Mouse (Mus musculus): ENCODE measurements around the gene Gm20388. TPM values are rescaled to one million over a fixed set of nuclear protein-coding genes. Genes with fewer than 3 reads are reported as not detected.
A peak's percentile ranks its signal among the peaks of the same experiment; 100 is the strongest.

Gm20388 gene
- polyA plus RNA-seq, 1 experiment, result 10.6 TPM

DNA sequence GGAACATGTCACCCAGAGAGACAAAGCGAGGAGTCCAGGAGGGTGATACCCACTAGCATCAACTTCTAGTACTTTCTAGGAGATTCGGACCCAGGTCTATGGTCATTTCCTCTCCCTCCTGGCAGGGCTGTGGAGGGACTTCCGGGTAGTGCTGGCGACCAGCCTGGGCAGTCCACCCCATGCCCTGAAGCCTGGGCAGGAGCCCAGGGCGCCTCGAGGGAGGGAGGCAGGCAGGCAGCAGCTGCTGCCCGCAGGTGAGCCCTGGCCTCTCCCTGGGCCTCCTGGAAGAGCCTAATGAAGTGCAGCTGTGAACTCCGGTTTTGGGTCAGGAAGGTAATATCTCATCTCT, 505.5 kb downstream of the Gm20388 start:
- no peak overlapping the region for H3K4me3 ChIP-seq (replicated peaks; ENCODE audit: control insufficient read depth, low read depth, low read length)
- H3K4me1 ChIP-seq (ENCODE audit: control insufficient read depth, insufficient read depth, low read length), result peaks cover 2% of the 10 kb centered on the region; the same call in 1 of the 2 replicates
- 29% methylated on average over 8 of the region's 8 CpGs for WGBS
- TF ChIP-seq POLR2A (IDR thresholded peaks at IDR 0.05; ENCODE audit: borderline replicate concordance, control insufficient read depth, low read depth, low read length), result no peak
- TF ChIP-seq CTCF (IDR thresholded peaks at IDR 0.05; ENCODE audit: control insufficient read depth, insufficient read depth, low read length), result no peak
- no peak overlapping the region; the same call in 1 of the 2 replicates for H3K27ac ChIP-seq (ENCODE audit: control insufficient read depth, insufficient read depth, low read depth, low read length, poor library complexity)

DNA sequence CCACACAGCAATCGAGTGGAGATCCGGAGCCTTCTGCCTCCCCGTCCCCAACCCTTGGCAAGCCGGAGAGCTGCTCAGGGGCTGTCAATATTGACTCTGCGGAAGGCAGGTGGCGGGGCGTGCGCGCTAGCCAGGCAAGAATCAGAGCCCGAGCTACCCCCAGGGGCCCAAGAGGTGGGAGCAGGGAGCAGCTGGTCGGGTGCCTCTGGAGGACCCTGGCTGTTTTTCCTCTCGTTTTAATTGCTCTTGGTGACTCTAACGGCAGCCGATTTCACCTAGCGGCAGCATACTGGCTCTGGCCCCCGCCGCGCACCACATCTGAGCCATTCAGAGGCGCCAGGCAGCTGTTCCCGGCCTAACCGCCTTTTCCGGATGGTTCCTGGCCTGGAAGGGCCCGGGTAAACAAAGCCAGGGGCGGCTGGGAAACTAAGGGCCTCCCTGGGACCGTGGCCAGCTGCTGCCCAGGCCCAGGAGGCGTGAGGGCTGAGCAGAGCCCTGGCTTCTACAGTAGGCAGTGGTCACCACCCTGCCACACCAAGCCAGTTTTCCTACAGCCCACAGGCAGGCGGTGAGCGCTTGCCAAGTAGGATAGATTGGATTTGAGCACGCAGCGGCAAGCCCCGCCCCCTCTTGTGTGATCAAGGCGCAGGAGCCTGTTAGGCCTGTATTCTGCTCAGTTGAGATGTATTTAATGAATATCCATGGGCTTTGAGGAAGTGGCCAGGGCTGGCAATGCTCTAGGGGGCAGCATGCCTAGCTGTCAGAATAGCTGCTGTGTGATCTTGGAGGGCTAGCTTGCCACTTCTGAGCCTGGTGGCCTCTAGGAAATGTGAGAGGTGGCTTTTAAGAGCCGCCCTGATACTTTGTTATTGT, 506.1 kb downstream of the Gm20388 start:
- no peak overlapping the region for H3K4me3 ChIP-seq (replicated peaks; ENCODE audit: control insufficient read depth, low read depth, low read length)
- WGBS, result 12% methylated on average over 33 of the region's 33 CpGs
- peaks cover 2% of the 10 kb centered on the region; the same call in 1 of the 2 replicates for H3K4me1 ChIP-seq (ENCODE audit: control insufficient read depth, insufficient read depth, low read length)
- TF ChIP-seq CTCF (IDR thresholded peaks at IDR 0.05; ENCODE audit: control insufficient read depth, insufficient read depth, low read length), result peak; percentile 59; the same call in 1 of the 2 replicates
- 0 out of 2 replicates have a peak, but pooled peaks have one; percentile 25 for TF ChIP-seq POLR2A (IDR thresholded peaks at IDR 0.05; ENCODE audit: borderline replicate concordance, control insufficient read depth, low read depth, low read length)
- H3K27ac ChIP-seq (ENCODE audit: control insufficient read depth, insufficient read depth, low read depth, low read length, poor library complexity), result peak overlapping the region; percentile 29; the same call in 1 of the 2 replicates

DNA sequence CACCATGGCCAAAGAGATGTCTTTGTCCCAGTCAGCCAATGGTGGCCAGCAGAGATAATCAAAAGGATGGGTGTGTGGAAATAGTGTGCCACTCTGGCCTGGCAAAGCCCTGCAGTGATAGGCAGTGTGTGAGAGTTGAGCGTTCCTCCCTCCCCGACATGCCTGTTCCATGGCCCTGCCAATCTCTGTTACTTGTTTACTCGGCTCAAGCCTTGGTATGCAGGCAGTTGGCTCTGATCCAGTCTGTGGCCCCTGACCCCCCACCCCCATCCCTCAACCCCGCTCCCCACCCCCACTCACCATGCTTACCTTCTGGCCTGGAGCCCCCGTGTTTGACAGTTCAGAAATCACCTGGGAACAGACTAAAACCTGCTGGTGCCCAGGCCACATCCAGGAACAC, 507.5 kb downstream of the Gm20388 start:
- peaks cover 2% of the 10 kb centered on the region; the same call in 1 of the 2 replicates for H3K4me1 ChIP-seq (ENCODE audit: control insufficient read depth, insufficient read depth, low read length)
- no peak overlapping the region for H3K27ac ChIP-seq (ENCODE audit: control insufficient read depth, insufficient read depth, low read depth, low read length, poor library complexity)
- TF ChIP-seq CTCF (IDR thresholded peaks at IDR 0.05; ENCODE audit: control insufficient read depth, insufficient read depth, low read length) (no peak), POLR2A (IDR thresholded peaks at IDR 0.05; ENCODE audit: borderline replicate concordance, control insufficient read depth, low read depth, low read length) (no peak)
- WGBS, result 71% methylated on average over 5 of the region's 5 CpGs
- H3K4me3 ChIP-seq (replicated peaks; ENCODE audit: control insufficient read depth, low read depth, low read length), result no peak overlapping the region

DNA sequence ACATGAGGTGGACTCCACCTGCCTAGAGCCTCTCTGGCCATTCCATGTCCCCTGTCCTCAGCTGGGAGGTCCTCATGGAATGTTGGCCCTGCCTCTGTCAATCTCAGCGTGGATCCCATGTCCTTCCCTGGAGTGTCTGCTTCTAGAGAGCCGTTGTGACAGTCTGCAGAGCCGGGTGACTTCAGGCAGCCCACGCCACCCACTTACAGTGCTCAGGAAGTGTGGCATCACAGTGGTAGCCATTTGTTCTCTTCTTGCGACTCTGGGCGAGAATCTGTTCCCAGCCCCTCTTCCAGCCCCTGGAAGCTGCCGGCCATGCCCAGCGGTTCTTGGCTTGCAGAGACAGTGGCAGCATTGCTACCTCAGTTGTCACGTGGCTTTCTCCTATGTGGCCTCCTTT, 509.0 kb downstream of the Gm20388 start:
- Histone ChIP-seq H3K4me3 (replicated peaks; ENCODE audit: control insufficient read depth, low read depth, low read length) (no peak overlapping the region), H3K27ac (ENCODE audit: control insufficient read depth, insufficient read depth, low read depth, low read length, poor library complexity) (no peak overlapping the region), H3K4me1 (ENCODE audit: control insufficient read depth, insufficient read depth, low read length) (peaks cover 2% of the 10 kb centered on the region; the same call in 1 of the 2 replicates)
- 74% methylated on average over 9 of the region's 9 CpGs for WGBS
- TF ChIP-seq CTCF (IDR thresholded peaks at IDR 0.05; ENCODE audit: control insufficient read depth, insufficient read depth, low read length), result no peak
- no peak for TF ChIP-seq POLR2A (IDR thresholded peaks at IDR 0.05; ENCODE audit: borderline replicate concordance, control insufficient read depth, low read depth, low read length)

DNA sequence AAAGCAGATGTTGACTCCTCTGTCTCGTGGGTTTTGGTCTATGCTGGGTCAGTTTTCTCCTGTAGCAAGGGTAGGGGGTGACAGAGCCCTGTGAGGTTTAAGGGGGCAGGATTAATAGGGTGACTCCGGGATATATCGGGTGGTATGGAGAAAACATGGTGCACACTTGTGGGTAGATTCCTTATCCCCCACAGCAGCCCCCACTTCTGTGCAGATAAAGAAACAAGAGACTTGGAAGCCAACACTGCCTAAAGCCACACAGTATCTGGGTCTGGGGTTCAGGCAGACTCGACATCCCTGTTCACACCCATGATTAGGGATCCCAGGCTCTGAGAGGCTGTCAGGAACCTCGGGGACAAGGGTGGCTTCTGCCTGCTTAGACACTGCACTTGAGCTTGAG, 509.6 kb downstream of the Gm20388 start:
- H3K4me3 ChIP-seq (replicated peaks; ENCODE audit: control insufficient read depth, low read depth, low read length), result no peak overlapping the region
- H3K27ac ChIP-seq (ENCODE audit: control insufficient read depth, insufficient read depth, low read depth, low read length, poor library complexity), result no peak overlapping the region
- TF ChIP-seq POLR2A (IDR thresholded peaks at IDR 0.05; ENCODE audit: borderline replicate concordance, control insufficient read depth, low read depth, low read length) (no peak), CTCF (IDR thresholded peaks at IDR 0.05; ENCODE audit: control insufficient read depth, insufficient read depth, low read length) (no peak)
- peaks cover 2% of the 10 kb centered on the region; the same call in 1 of the 2 replicates for H3K4me1 ChIP-seq (ENCODE audit: control insufficient read depth, insufficient read depth, low read length)
- WGBS, result 58% methylated on average over 5 of the region's 5 CpGs

DNA sequence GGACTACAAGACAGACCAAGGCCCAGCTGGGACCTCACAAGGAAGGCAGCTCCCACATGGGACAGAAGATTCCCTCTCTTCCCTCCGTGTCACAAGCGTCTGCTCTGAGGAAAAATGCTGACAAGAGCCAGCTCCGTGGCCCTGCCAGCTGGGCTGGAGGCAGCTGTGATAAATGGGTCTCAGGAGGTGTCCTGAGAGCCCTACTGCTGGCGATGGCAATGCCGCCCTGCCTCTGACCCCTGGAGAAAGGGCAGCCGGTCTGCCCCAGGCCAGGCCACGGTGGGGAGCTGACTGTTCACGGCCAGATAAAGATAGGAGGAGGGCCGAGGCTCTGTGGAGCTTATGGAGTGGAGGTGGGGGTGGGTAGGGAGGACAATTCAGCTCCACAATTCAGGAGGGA, 511.0 kb downstream of the Gm20388 start:
- 55% methylated on average over 9 of the region's 9 CpGs for WGBS
- no peak for TF ChIP-seq POLR2A (IDR thresholded peaks at IDR 0.05; ENCODE audit: borderline replicate concordance, control insufficient read depth, low read depth, low read length)
- no peak for TF ChIP-seq CTCF (IDR thresholded peaks at IDR 0.05; ENCODE audit: control insufficient read depth, insufficient read depth, low read length)
- H3K4me1 ChIP-seq (ENCODE audit: control insufficient read depth, insufficient read depth, low read length), result peaks cover 2% of the 10 kb centered on the region; the same call in 1 of the 2 replicates

DNA sequence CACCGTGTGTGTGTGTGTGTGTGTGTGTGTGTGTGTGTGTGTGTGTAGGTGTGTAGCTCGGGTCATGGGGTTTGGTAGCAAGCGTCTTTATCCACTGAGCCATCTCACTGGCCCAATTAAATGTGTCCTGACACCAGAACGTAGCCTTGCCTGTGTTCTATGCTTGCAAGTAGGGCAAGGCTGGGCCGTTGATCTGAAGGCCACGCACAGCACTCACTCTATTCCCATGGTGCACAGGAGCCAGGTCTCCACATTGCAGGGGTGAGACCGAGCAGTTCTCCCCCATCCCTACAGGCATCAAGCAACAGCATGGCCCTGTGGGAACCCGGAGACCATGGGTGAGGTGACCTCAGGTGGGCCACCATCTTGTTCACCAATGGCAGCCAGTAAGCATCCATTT, 511.6 kb downstream of the Gm20388 start:
- WGBS, result 84% methylated on average over 8 of the region's 8 CpGs
- H3K4me1 ChIP-seq (ENCODE audit: control insufficient read depth, insufficient read depth, low read length), result no peaks in the 10 kb centered on the region; the same call in none of the 2 replicates

More for the DNA sequence above, 511.0 kb downstream of the Gm20388 start:
- H3K4me3 ChIP-seq (replicated peaks; ENCODE audit: control insufficient read depth, low read depth, low read length), result no peak overlapping the region
- H3K27ac ChIP-seq (ENCODE audit: control insufficient read depth, insufficient read depth, low read depth, low read length, poor library complexity), result no peak overlapping the region

DNA sequence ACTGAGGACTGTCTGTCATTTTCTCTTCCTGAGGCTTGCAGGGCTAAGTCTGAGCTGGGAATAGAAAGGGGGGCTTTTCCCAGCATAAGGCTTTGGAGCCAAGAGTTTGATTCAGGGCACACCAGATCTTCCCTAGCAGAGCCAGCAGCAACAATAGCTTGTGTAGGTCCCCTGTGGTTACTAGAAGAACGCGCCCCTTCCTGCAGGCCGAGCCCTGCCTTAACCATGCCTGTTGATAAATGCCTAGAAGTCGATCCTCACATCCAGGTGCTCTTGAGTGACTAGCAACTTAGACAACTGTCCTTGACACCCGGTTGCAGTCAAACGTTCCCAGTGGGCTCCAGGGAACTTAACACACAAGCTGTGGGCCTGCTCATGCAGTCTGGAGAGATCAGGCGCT, 512.9 kb downstream of the Gm20388 start:
- H3K4me3 ChIP-seq (replicated peaks; ENCODE audit: control insufficient read depth, low read depth, low read length), result no peak overlapping the region
- H3K4me1 ChIP-seq (ENCODE audit: control insufficient read depth, insufficient read depth, low read length), result peaks cover 4% of the 10 kb centered on the region
- H3K27ac ChIP-seq (ENCODE audit: control insufficient read depth, insufficient read depth, low read depth, low read length, poor library complexity), result no peak overlapping the region
- WGBS, result 34% methylated on average over 7 of the region's 7 CpGs
- TF ChIP-seq CTCF (IDR thresholded peaks at IDR 0.05; ENCODE audit: control insufficient read depth, insufficient read depth, low read length) (no peak), POLR2A (IDR thresholded peaks at IDR 0.05; ENCODE audit: borderline replicate concordance, control insufficient read depth, low read depth, low read length) (no peak)

More for the DNA sequence above, 511.6 kb downstream of the Gm20388 start:
- Histone ChIP-seq H3K27ac (ENCODE audit: control insufficient read depth, insufficient read depth, low read depth, low read length, poor library complexity) (no peak overlapping the region), H3K4me3 (replicated peaks; ENCODE audit: control insufficient read depth, low read depth, low read length) (no peak overlapping the region)
- TF ChIP-seq CTCF (IDR thresholded peaks at IDR 0.05; ENCODE audit: control insufficient read depth, insufficient read depth, low read length) (no peak), POLR2A (IDR thresholded peaks at IDR 0.05; ENCODE audit: borderline replicate concordance, control insufficient read depth, low read depth, low read length) (no peak)

Data from bone marrow, adult 2 months (tissue).